Mouse (Mus musculus) liver, adult 2 months (tissue): ENCODE measurements around the gene Extl2.

Source experiments
- CTCF ChIP-seq: fragments of 200-500 bp; IDR thresholded peaks from 2 replicates; pipeline ENCODE4 v1.5.1; 2011; ENCODE audit warnings: low read depth, low read length, control low read depth
- POLR2A ChIP-seq: fragments of 200-500 bp; IDR thresholded peaks from 2 replicates; pipeline ENCODE4 v1.6.1; 2011; ENCODE audit warnings: low read length, control low read depth; ENCODE audit not compliant: insufficient read depth; ENCODE audit errors: extremely low read depth

DNA sequence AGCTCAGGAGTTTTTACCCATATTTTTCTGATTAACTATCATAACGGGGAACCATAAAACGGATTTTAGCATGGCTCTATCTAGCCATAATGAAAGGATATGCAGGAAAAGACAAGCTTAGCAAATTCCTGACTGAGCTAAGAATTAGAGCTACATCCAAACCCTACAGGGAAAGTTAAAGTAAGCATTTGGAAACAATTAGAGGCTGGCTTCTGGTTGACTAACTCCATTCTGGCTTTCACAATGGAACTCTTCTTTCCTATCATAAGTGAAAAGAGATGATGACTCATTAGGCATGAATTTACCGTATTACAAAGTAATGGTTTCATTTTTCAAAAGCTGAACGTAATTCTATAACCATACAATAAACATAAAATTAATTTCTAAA, 45.2 kb upstream of the Extl2 start:
- TF ChIP-seq POLR2A (no peak), CTCF (no peak)
